Mouse (Mus musculus) gastrocnemius, postnatal 36 days (tissue): ENCODE results near the gene Mgat4c. TPM values are rescaled to one million over a fixed set of nuclear protein-coding genes. Genes with fewer than 3 reads are reported as not detected.

Experiments
- microRNA-seq, 2 experiments: library from miRNA; unstranded; fragments of <30 nt; microRNA quantifications; one replicate each; pipeline ENCODE4 v1.2.0; 2021
- total RNA-seq, 2 experiments: library from RNA; stranded (reverse); gene quantifications; 2 replicates each; pipeline ENCODE4 v1.2.3; 2021

The Mgat4c gene
- total RNA-seq, 2 experiments from 2014 or later = not detected

Small RNA genes within 50 kb of the gene (microRNA-seq; reads per million reads assigned to microRNA genes)
- gene Mir3059 = 0 to 0.36 reads per million in 2 experiments
